Mouse (Mus musculus): ENCODE results near the gene Ripk3. TPM values are rescaled to one million over a fixed set of nuclear protein-coding genes. Genes with fewer than 3 reads are reported as not detected.

The Ripk3 gene
- polyA plus RNA-seq, 1 experiment from 2014 or later, result 20.4 TPM

- 1% methylated on average over 10 of the region's 10 CpGs for WGBS
- peak overlapping the region; percentile 94 for H3K27ac ChIP-seq
- no peaks in the 10 kb centered on the region for H3K27me3 ChIP-seq (ENCODE audit: insufficient read depth, low read length)
- peaks cover 19% of the 10 kb centered on the region for H3K4me1 ChIP-seq (replicated peaks; ENCODE audit: insufficient read depth, low read length)
- peak overlapping the region; percentile 95 for H3K4me2 ChIP-seq (ENCODE audit: low read length)
- H3K36me3 ChIP-seq (ENCODE audit: insufficient read depth, low read length), result no peaks in the 10 kb centered on the region
- no peaks in the 10 kb centered on the region for H3K9me3 ChIP-seq (replicated peaks; ENCODE audit: low read length)
- no peak for ATAC-seq (replicated peaks; ENCODE audit: low FRiP score, low read depth)
- TF ChIP-seq CTCF (IDR thresholded peaks at IDR 0.05; ENCODE audit: low read depth), result no peak
- H3K9ac ChIP-seq (ENCODE audit: low read depth, low read length), result peak overlapping the region; percentile 84
- peak overlapping the region; percentile 73 for H3K4me3 ChIP-seq (replicated peaks; ENCODE audit: low read depth, low read length)
- peak; percentile 81 for DNase-seq (ENCODE audit: low spot score)
Measured at GRCm38 (mm10) chr14:55824001-55824480, 35.4 kb upstream of the Ripk3 start.

DNA sequence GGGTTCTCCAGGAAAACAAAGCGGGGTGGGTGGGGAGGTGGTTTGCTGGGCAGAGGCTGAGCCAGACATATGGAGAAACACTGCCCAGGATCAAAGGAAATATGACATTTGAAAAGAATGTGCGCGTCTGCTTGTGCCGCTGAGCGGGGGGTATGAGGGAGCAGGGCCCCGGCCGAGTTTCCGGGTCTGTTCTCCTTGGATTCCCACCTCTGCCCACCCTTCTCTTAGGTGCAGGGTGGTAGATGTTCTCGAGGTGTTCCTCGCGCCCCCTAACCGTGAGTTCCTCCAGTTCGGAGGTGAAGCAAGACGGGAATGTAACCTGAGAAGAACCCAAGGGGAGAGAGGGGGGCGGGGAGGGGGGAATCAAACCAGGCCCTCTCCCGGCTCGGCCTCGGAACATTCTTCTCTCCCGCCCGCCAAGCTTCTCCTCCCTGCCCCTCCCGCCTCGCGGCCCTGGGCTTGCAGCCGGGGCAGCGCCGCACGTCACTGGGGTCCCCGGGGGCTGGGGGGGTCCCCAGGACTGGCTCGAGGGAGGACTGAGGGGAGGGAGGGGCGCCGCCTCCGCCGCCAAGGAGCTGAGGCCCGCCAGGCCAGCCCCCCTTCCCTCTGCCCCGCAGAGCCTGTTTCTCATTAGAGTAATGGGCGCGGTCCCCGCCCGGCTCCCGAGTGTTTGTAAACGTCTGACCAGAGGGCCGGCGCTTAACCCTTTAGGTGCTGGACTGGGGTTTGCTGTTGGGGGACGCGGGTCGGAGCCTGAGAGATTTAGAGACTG lies 34.5 kb upstream of the Ripk3 start, which contains the start of gene Nfatc4:
Nfatc4 (plus strand) TSS at position 154 of the 772 bp plus-strand sequence.
- no peak; the same call in 1 of the 2 replicates for TF ChIP-seq CTCF (IDR thresholded peaks at IDR 0.05; ENCODE audit: low read depth)
- ATAC-seq (replicated peaks; ENCODE audit: low FRiP score, low read depth) (peak; percentile 86), DNase-seq (ENCODE audit: low spot score) (peak; percentile 95)
- no peaks in the 10 kb centered on the region for H3K36me3 ChIP-seq (ENCODE audit: insufficient read depth, low read length)
- peak within 1 kb of the TSS; percentile 84 for H3K9ac ChIP-seq (ENCODE audit: low read depth, low read length)
- WGBS, result under 1% methylated on average over 42 of the region's 46 CpGs
- H3K27me3 ChIP-seq (ENCODE audit: insufficient read depth, low read length), result no peaks in the 10 kb centered on the region
- H3K4me3 ChIP-seq (replicated peaks; ENCODE audit: low read depth, low read length), result peak within 1 kb of the TSS; percentile 73
- H3K9me3 ChIP-seq (replicated peaks; ENCODE audit: low read length), result no peaks in the 10 kb centered on the region
- H3K4me2 ChIP-seq (ENCODE audit: low read length), result peak within 1 kb of the TSS; percentile 95
- H3K4me1 ChIP-seq (replicated peaks; ENCODE audit: insufficient read depth, low read length), result peaks cover 12% of the 10 kb centered on the region
- H3K27ac ChIP-seq, result peak within 1 kb of the TSS; percentile 94

DNA sequence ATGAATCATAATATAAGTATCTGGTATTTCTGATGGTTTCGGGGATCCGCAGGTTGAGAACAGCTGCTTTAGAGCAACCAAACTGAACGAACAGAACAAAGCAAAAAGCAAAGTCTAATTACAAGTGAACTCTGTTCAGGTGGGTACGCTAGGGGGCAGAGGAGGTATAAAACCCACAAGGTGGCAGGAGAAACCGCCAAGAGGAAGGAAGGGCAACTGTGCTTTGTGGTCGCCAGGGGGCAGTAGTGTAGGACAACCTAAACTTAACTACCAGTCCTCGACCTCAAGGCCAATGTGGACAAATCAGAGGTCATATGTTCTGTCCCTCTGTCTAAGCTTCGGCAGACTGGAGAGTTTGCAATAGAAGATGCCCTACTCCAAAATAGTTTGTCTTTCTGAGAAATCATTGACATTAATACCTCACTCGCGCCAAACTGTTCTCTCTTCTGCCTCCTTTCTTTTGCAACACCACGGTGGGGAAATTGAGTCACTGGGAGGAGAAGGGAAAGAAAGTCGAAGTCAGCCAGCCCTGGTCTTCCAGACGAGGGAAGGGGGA lies 33.8 kb upstream of the Ripk3 start:
- no peaks in the 10 kb centered on the region for H3K9me3 ChIP-seq (replicated peaks; ENCODE audit: low read length)
- peaks cover 11% of the 10 kb centered on the region for H3K4me1 ChIP-seq (replicated peaks; ENCODE audit: insufficient read depth, low read length)
- DNase-seq (ENCODE audit: low spot score), result peak; percentile 97
- TF ChIP-seq CTCF (IDR thresholded peaks at IDR 0.05; ENCODE audit: low read depth), result peak; percentile 100
- H3K27me3 ChIP-seq (ENCODE audit: insufficient read depth, low read length), result no peaks in the 10 kb centered on the region
- H3K4me2 ChIP-seq (ENCODE audit: low read length), result peak overlapping the region; percentile 95
- peak; percentile 42; the same call in 1 of the 2 replicates for ATAC-seq (replicated peaks; ENCODE audit: low FRiP score, low read depth)
- peak overlapping the region; percentile 94 for H3K27ac ChIP-seq
- peak overlapping the region; percentile 84 for H3K9ac ChIP-seq (ENCODE audit: low read depth, low read length)
- H3K36me3 ChIP-seq (ENCODE audit: insufficient read depth, low read length), result no peaks in the 10 kb centered on the region
- WGBS, result 2% methylated on average over 13 of the region's 13 CpGs
- H3K4me3 ChIP-seq (replicated peaks; ENCODE audit: low read depth, low read length), result peak overlapping the region; percentile 73

- H3K27me3 ChIP-seq (ENCODE audit: insufficient read depth, low read length), result no peaks in the 10 kb centered on the region
- DNase-seq (ENCODE audit: low spot score), result no peak
- H3K9ac ChIP-seq (ENCODE audit: low read depth, low read length), result no peak overlapping the region
- 84% methylated on average over 9 of the region's 9 CpGs for WGBS
- H3K27ac ChIP-seq, result no peak overlapping the region
- H3K9me3 ChIP-seq (replicated peaks; ENCODE audit: low read length), result no peaks in the 10 kb centered on the region
- H3K36me3 ChIP-seq (ENCODE audit: insufficient read depth, low read length), result no peaks in the 10 kb centered on the region
- no peak overlapping the region for H3K4me2 ChIP-seq (ENCODE audit: low read length)
- no peak for TF ChIP-seq CTCF (IDR thresholded peaks at IDR 0.05; ENCODE audit: low read depth)
- peaks cover 6% of the 10 kb centered on the region; the same call in 1 of the 2 replicates for H3K4me1 ChIP-seq (replicated peaks; ENCODE audit: insufficient read depth, low read length)
- ATAC-seq (replicated peaks; ENCODE audit: low FRiP score, low read depth), result no peak
- H3K4me3 ChIP-seq (replicated peaks; ENCODE audit: low read depth, low read length), result no peak overlapping the region
Measured at GRCm38 (mm10) chr14:55820576-55820975, 31.9 kb upstream of the Ripk3 start.

- DNase-seq (ENCODE audit: low spot score), result no peak
- TF ChIP-seq CTCF (IDR thresholded peaks at IDR 0.05; ENCODE audit: low read depth), result no peak
- H3K27ac ChIP-seq, result no peak overlapping the region
- ATAC-seq (replicated peaks; ENCODE audit: low FRiP score, low read depth), result no peak
- no peak overlapping the region for H3K4me3 ChIP-seq (replicated peaks; ENCODE audit: low read depth, low read length)
- H3K4me2 ChIP-seq (ENCODE audit: low read length), result no peak overlapping the region
- H3K4me1 ChIP-seq (replicated peaks; ENCODE audit: insufficient read depth, low read length), result peaks cover 6% of the 10 kb centered on the region; the same call in 1 of the 2 replicates
- no peaks in the 10 kb centered on the region for H3K27me3 ChIP-seq (ENCODE audit: insufficient read depth, low read length)
- H3K9me3 ChIP-seq (replicated peaks; ENCODE audit: low read length), result no peaks in the 10 kb centered on the region
- 84% methylated on average over 7 of the region's 7 CpGs for WGBS
- H3K36me3 ChIP-seq (ENCODE audit: insufficient read depth, low read length), result no peaks in the 10 kb centered on the region
- H3K9ac ChIP-seq (ENCODE audit: low read depth, low read length), result no peak overlapping the region
Measured at GRCm38 (mm10) chr14:55819845-55820405, 31.3 kb upstream of the Ripk3 start.

- Histone ChIP-seq H3K4me3 (replicated peaks; ENCODE audit: low read depth, low read length) (peak overlapping the region; percentile 40), H3K4me2 (ENCODE audit: low read length) (peak overlapping the region; percentile 71), H3K27ac (no peak overlapping the region), H3K27me3 (ENCODE audit: insufficient read depth, low read length) (no peaks in the 10 kb centered on the region), H3K9ac (ENCODE audit: low read depth, low read length) (no peak overlapping the region), H3K9me3 (replicated peaks; ENCODE audit: low read length) (no peaks in the 10 kb centered on the region), H3K36me3 (ENCODE audit: insufficient read depth, low read length) (no peaks in the 10 kb centered on the region), H3K4me1 (replicated peaks; ENCODE audit: insufficient read depth, low read length) (no peaks in the 10 kb centered on the region)
- WGBS, result 25% methylated on average over 17 of the region's 17 CpGs
- peak; percentile 77 for DNase-seq (ENCODE audit: low spot score)
- peak; percentile 69 for ATAC-seq (replicated peaks; ENCODE audit: low FRiP score, low read depth)
- TF ChIP-seq CTCF (IDR thresholded peaks at IDR 0.05; ENCODE audit: low read depth), result no peak
Measured at GRCm38 (mm10) chr14:55815310-55815751, 26.7 kb upstream of the Ripk3 start.
